Comparison of ENCODE assay signal across 25 mouse cellular contexts in genomic region chr12:112230196-112230595, GRCm38 (mm10).
DNase-seq lines count a peak whose midpoint lies in the region; ATAC-seq and TF ChIP-seq lines count a peak whose summit lies in the region.
"Had no signal": no experiment of that assay in that cellular context is flagged by ENCODE, and none has a peak within 500 bp of the region (broad histone marks: within the 10 kb centered on the region; RNA-seq: fewer than 3 reads in every experiment).

No protein-coding gene starts in this region.

- no peak for ATAC-seq in hindbrain, postnatal 0 days
- ATAC-seq: CD4-positive, CD25-positive, alpha-beta regulatory T cell, adult 4 months; forebrain, embryonic 13.5 days; forebrain, embryonic 16.5 days had no signal

- DNase-seq in hindbrain, embryonic 10.5 days (ENCODE audit: low spot score): no peak
- DNase-seq in hindbrain, postnatal 0 days (ENCODE audit: low spot score): no peak
- peak; percentile 31 to 32 for DNase-seq in thymus, postnatal 10 days (ENCODE audit: low spot score in 2 of 2)
- no peak for DNase-seq in thymus, adult 18-20 months
- DNase-seq in limb, embryonic 10.5 days (ENCODE audit: low spot score): no peak
- peak; percentile 65 for DNase-seq in thymus, postnatal 4 days
- DNase-seq: adrenal gland, adult 2 months; adrenal gland, postnatal 14 days; cerebellum, adult 11 months; cerebellum, adult 2 months; cerebellum, adult 9-11 months; cerebellum, postnatal 25 days; gastrocnemius, postnatal 10 days; gastrocnemius, postnatal 36 days; heart, adult 2 months; heart, postnatal 10 days; heart, postnatal 36 days had no signal

- H3K27ac ChIP-seq in hindbrain, embryonic 10.5 days: peak overlapping the region; percentile 35; the same call in 1 of the 2 replicates
- H3K27ac ChIP-seq in hindbrain, postnatal 0 days: no peak overlapping the region
- H3K27ac ChIP-seq in limb, embryonic 10.5 days: peak overlapping the region; percentile 19; the same call in 1 of the 2 replicates
- H3K27ac ChIP-seq: embryonic facial prominence, embryonic 12.5 days; embryonic facial prominence, embryonic 15.5 days; forebrain, embryonic 13.5 days; heart, adult 2 months; heart, embryonic 15.5 days; hindbrain, embryonic 14.5 days had no signal

- no peak for TF ChIP-seq CTCF in hindbrain, postnatal 0 days (IDR thresholded peaks at IDR 0.05; ENCODE audit: low read depth)

- peaks cover 58% of the 10 kb centered on the region for H3K4me1 ChIP-seq in hindbrain, embryonic 10.5 days (replicated peaks)
- no peaks in the 10 kb centered on the region for H3K4me1 ChIP-seq in hindbrain, postnatal 0 days (ENCODE audit: insufficient read depth, low read length)
- peaks cover 40% of the 10 kb centered on the region for H3K4me1 ChIP-seq in limb, embryonic 10.5 days
- H3K4me1 ChIP-seq: embryonic facial prominence, embryonic 12.5 days; embryonic facial prominence, embryonic 15.5 days; heart, embryonic 15.5 days had no signal

- peaks cover 41% of the 10 kb centered on the region for H3K27me3 ChIP-seq in hindbrain, embryonic 10.5 days (ENCODE audit: insufficient read depth, poor library complexity, severe bottlenecking)
- H3K27me3 ChIP-seq in hindbrain, postnatal 0 days (ENCODE audit: insufficient read depth, low read length): no peaks in the 10 kb centered on the region
- H3K27me3 ChIP-seq in limb, embryonic 10.5 days (ENCODE audit: low read depth, poor library complexity, severe bottlenecking): peaks cover 20% of the 10 kb centered on the region; the same call in 1 of the 2 replicates
- H3K27me3 ChIP-seq: embryonic facial prominence, embryonic 12.5 days; embryonic facial prominence, embryonic 15.5 days; forebrain, embryonic 13.5 days had no signal

- 79% methylated on average over 2 of the region's 2 CpGs for WGBS in hindbrain, embryonic 10.5 days
- WGBS in hindbrain, postnatal 0 days: 72% methylated on average over 2 of the region's 2 CpGs
- WGBS in limb, embryonic 10.5 days: 72% methylated on average over 2 of the region's 2 CpGs

- no peaks in the 10 kb centered on the region for H3K9me3 ChIP-seq in hindbrain, embryonic 10.5 days
- H3K9me3 ChIP-seq in hindbrain, postnatal 0 days (ENCODE audit: low read length): no peaks in the 10 kb centered on the region
- no peaks in the 10 kb centered on the region for H3K9me3 ChIP-seq in limb, embryonic 10.5 days (replicated peaks)
- H3K9me3 ChIP-seq: embryonic facial prominence, embryonic 12.5 days; embryonic facial prominence, embryonic 15.5 days; forebrain, embryonic 13.5 days; heart, embryonic 12.5 days; heart, embryonic 15.5 days had no signal

- no peak overlapping the region for H3K9ac ChIP-seq in hindbrain, postnatal 0 days (replicated peaks; ENCODE audit: low read length)
- H3K9ac ChIP-seq: embryonic facial prominence, embryonic 12.5 days; embryonic facial prominence, embryonic 15.5 days; forebrain, embryonic 13.5 days; heart, embryonic 12.5 days; heart, embryonic 15.5 days; hindbrain, embryonic 14.5 days had no signal

- H3K36me3 ChIP-seq in hindbrain, embryonic 10.5 days: no peaks in the 10 kb centered on the region
- no peaks in the 10 kb centered on the region for H3K36me3 ChIP-seq in hindbrain, postnatal 0 days (ENCODE audit: insufficient read depth, low read length)
- H3K36me3 ChIP-seq in limb, embryonic 10.5 days: no peaks in the 10 kb centered on the region
- H3K36me3 ChIP-seq: embryonic facial prominence, embryonic 12.5 days; embryonic facial prominence, embryonic 15.5 days; heart, embryonic 12.5 days; heart, embryonic 15.5 days had no signal

- no peak overlapping the region for H3K4me2 ChIP-seq in hindbrain, postnatal 0 days (ENCODE audit: low read depth, low read length)
- H3K4me2 ChIP-seq: embryonic facial prominence, embryonic 12.5 days; embryonic facial prominence, embryonic 15.5 days; forebrain, embryonic 13.5 days; heart, embryonic 12.5 days; heart, embryonic 15.5 days; hindbrain, embryonic 14.5 days had no signal

- H3K4me3 ChIP-seq in hindbrain, embryonic 10.5 days: no peak overlapping the region
- no peak overlapping the region for H3K4me3 ChIP-seq in hindbrain, postnatal 0 days (ENCODE audit: low read length)
- H3K4me3 ChIP-seq in limb, embryonic 10.5 days: no peak overlapping the region
- H3K4me3 ChIP-seq: embryonic facial prominence, embryonic 12.5 days; embryonic facial prominence, embryonic 15.5 days; forebrain, embryonic 13.5 days; heart, adult 2 months; heart, embryonic 12.5 days; heart, embryonic 15.5 days had no signal

Comparison
In these comparisons a context has a peak if more than half of its experiments do, and no peak if none do; other contexts are left out.
1. DNase-seq: peak in thymus, postnatal 10 days (2 of 2) and thymus, postnatal 4 days (single experiment); none in hindbrain, embryonic 10.5 days (single experiment), hindbrain, postnatal 0 days (single experiment), thymus, adult 18-20 months (0 of 2) and limb, embryonic 10.5 days (single experiment).